8 mouse cellular contexts compared by ENCODE assay signal in genomic region chr13:51842773-51843172, GRCm38 (mm10). TPM values are rescaled to one million over a fixed set of nuclear protein-coding genes. Genes with fewer than 3 reads are reported as not detected.
DNase-seq lines count a peak whose midpoint lies in the region; ATAC-seq lines count a peak whose summit lies in the region.

No protein-coding gene starts in this region.

- H3K4me1 ChIP-seq in forebrain, embryonic 14.5 days (ENCODE audit: control insufficient read depth, insufficient read depth, low read length): peaks cover 22% of the 10 kb centered on the region
- peaks cover 64% of the 10 kb centered on the region for H3K4me1 ChIP-seq in limb, embryonic 10.5 days
- H3K4me1 ChIP-seq in stomach, embryonic 14.5 days (ENCODE audit: control insufficient read depth, insufficient read depth, low read length): peaks cover 4% of the 10 kb centered on the region; the same call in 1 of the 2 replicates

- H3K9ac ChIP-seq in forebrain, embryonic 14.5 days (ENCODE audit: low read length): no peak overlapping the region; the same call in 1 of the 2 replicates
- H3K9ac ChIP-seq in stomach, embryonic 14.5 days (replicated peaks; ENCODE audit: low read depth, low read length): no peak overlapping the region

- no peaks in the 10 kb centered on the region for H3K36me3 ChIP-seq in forebrain, embryonic 14.5 days (ENCODE audit: control insufficient read depth, insufficient read depth, low read length)
- no peaks in the 10 kb centered on the region for H3K36me3 ChIP-seq in limb, embryonic 10.5 days
- no peaks in the 10 kb centered on the region for H3K36me3 ChIP-seq in stomach, embryonic 14.5 days (ENCODE audit: control insufficient read depth, insufficient read depth, low read length)

- intact Hi-C loops in left cerebral cortex, postnatal 14 days (cut with DNase I): loop anchor here (10.0 kb wide), 3 partner anchors 202 to 692 kb away; partner anchors contain the start of gene Diras2

- peaks cover 23% of the 10 kb centered on the region for H3K27me3 ChIP-seq in forebrain, embryonic 14.5 days (replicated peaks; ENCODE audit: control insufficient read depth, insufficient read depth, low read length)
- H3K27me3 ChIP-seq in limb, embryonic 10.5 days (ENCODE audit: low read depth, poor library complexity, severe bottlenecking): peaks cover 40% of the 10 kb centered on the region
- H3K27me3 ChIP-seq in stomach, embryonic 14.5 days (ENCODE audit: control insufficient read depth, insufficient read depth, low read length): 0 out of 2 replicates have a peak, but pooled peaks cover 7% of the 10 kb centered on the region

- no peak overlapping the region; the same call in 1 of the 2 replicates for H3K27ac ChIP-seq in forebrain, embryonic 14.5 days (ENCODE audit: low read depth, low read length)
- H3K27ac ChIP-seq in limb, embryonic 10.5 days: peak overlapping the region; percentile 81
- no peak overlapping the region for H3K27ac ChIP-seq in stomach, embryonic 14.5 days (ENCODE audit: low read length)

- H3K9me3 ChIP-seq in forebrain, embryonic 14.5 days (replicated peaks; ENCODE audit: control insufficient read depth, low read length): no peaks in the 10 kb centered on the region
- H3K9me3 ChIP-seq in limb, embryonic 10.5 days (replicated peaks): no peaks in the 10 kb centered on the region
- H3K9me3 ChIP-seq in stomach, embryonic 14.5 days (ENCODE audit: control insufficient read depth, low read depth, low read length): no peaks in the 10 kb centered on the region

- peak overlapping the region; percentile 29 for H3K4me2 ChIP-seq in forebrain, embryonic 14.5 days (ENCODE audit: low read length)
- H3K4me2 ChIP-seq in stomach, embryonic 14.5 days (replicated peaks; ENCODE audit: low read depth, low read length): peak overlapping the region; percentile 8; the same call in 1 of the 2 replicates

- DNase-seq in lung, postnatal 10 days: peak; percentile 32
- no peak for DNase-seq in lung, postnatal 25 days (ENCODE audit: low spot score)
- no peak for DNase-seq in forebrain, embryonic 14.5 days (ENCODE audit: low spot score)
- no peak for DNase-seq in limb, embryonic 10.5 days (ENCODE audit: low spot score)
- DNase-seq in left cerebral cortex, postnatal 14 days (ENCODE audit: low spot score in 2 of 2): no peak
- no peak for DNase-seq in adrenal gland, postnatal 25 days

- 7% methylated on average over 12 of the region's 12 CpGs for WGBS in forebrain, embryonic 14.5 days
- WGBS in limb, embryonic 10.5 days: 10% methylated on average over 12 of the region's 12 CpGs
- 21% methylated on average over 12 of the region's 12 CpGs for WGBS in stomach, embryonic 14.5 days

- H3K4me3 ChIP-seq in forebrain, embryonic 14.5 days (ENCODE audit: low read depth, low read length): no peak overlapping the region
- peak overlapping the region; percentile 33 for H3K4me3 ChIP-seq in limb, embryonic 10.5 days
- H3K4me3 ChIP-seq in stomach, embryonic 14.5 days (ENCODE audit: low read depth, low read length): no peak overlapping the region

- ATAC-seq in forebrain, embryonic 14.5 days: no peak
- no peak for ATAC-seq in stomach, embryonic 14.5 days (ENCODE audit: insufficient number of reproducible peaks, insufficient read depth, low FRiP score, low read depth)
- no peak for ATAC-seq in inflammation-experienced regulatory T-cells, adult 6 months

RNA-seq across cellular contexts. Expression of gene Gadd45g, which starts 3.7 kb away (rescaled TPM):
- polyA plus RNA-seq in forebrain, embryonic 14.5 days (2014; fragmentation: Nextera tagmentation; extraction: Ambion mirVana): 112 and 132 TPM in 2 replicates
- 14.3 and 18.6 TPM in 2 replicates for polyA plus RNA-seq in limb, embryonic 10.5 days (2016; fragmentation: Nextera tagmentation; extraction: Ambion mirVana)
- polyA plus RNA-seq in stomach, embryonic 14.5 days (2014; fragmentation: Nextera tagmentation; extraction: Ambion mirVana): 22.9 and 26.4 TPM in 2 replicates
- total RNA-seq in left cerebral cortex, postnatal 14 days (2021): 10 to 100 TPM; 16.4 to 19.1 TPM
- 10 to 100 TPM; 12.4 to 28.7 (median 19.4) TPM for polyA plus RNA-seq in inflammation-experienced regulatory T-cells, adult 6 months (2017; shearing (Covaris generic))
- total RNA-seq in adrenal gland, postnatal 25 days (2021): 15.2 and 29.0 TPM in 2 replicates

RNA-seq across cellular contexts. Expression of gene Sema4d, which starts 49.2 kb away (rescaled TPM):
- polyA plus RNA-seq in forebrain, embryonic 14.5 days (2014; fragmentation: Nextera tagmentation; extraction: Ambion mirVana): 12.7 and 22.1 TPM in 2 replicates
- polyA plus RNA-seq in limb, embryonic 10.5 days (2016; fragmentation: Nextera tagmentation; extraction: Ambion mirVana): 5.9 and 6.0 TPM in 2 replicates
- 9.0 and 10.2 TPM in 2 replicates for polyA plus RNA-seq in stomach, embryonic 14.5 days (2014; fragmentation: Nextera tagmentation; extraction: Ambion mirVana)
- total RNA-seq in left cerebral cortex, postnatal 14 days (2021): 100 to 1,000 TPM in 1 of 2 experiments, 10 to 100 TPM in 1; 93.1 to 112 TPM
- 100 to 1,000 TPM; 111 to 154 (median 126) TPM for polyA plus RNA-seq in inflammation-experienced regulatory T-cells, adult 6 months (2017; shearing (Covaris generic))
- 15.4 and 22.0 TPM in 2 replicates for total RNA-seq in adrenal gland, postnatal 25 days (2021)
